Mouse (Mus musculus): ENCODE results near the gene Spred1.

Gene Spred1

DNA sequence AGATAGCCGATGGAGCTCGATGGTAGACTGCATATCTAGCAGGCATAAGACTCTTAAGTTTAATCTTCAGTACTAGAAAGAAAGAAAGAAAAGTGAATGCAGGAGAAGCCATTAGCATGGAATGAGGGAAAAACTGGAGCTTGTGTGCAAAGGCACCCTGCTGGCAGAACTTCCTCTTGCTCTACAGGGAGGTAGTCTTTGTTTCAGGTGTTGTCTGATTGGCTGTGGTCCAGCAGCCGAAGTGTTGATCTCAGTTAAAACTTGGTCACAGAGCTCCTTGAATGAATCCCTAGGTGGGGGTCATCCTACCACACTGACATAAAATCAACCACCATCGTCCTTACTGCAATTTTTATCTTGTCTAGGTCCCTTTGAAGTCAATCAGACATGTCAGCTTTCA lies 55.8 kb downstream of the Spred1 start:
- DNase-seq (ENCODE audit: extremely low read depth, low read depth), result no peak

DNA sequence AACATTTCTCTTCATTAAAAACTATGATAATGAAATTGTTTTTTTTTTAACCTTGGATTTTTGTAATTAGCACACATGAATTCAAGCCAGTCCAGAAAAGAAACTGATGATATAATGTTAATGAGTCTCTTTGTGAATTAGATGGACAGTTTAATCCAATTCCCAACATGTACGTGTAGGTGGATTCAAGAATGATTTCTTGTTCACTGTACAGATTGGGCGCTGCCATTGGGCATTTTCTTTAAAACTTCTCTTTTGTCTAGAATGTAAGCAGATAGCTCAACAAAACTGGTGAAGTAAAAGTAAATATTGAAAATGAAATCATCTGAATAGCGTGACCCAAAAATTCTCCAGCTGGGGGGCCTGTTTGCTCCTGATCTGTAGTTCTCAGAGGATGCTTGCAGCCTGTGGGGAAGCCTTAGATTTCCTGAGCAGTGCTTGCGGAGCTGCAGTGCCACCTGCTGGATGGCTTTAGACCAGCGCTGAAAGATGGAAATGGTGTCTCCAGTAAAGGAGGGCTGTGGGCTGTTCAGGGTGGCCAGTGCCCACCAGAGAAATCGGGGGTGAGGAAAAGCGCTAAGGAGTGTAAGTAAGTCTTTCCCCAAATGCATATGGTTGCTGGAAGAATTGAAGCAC lies 59.2 kb downstream of the Spred1 start:
- no peak for DNase-seq (ENCODE audit: extremely low read depth, low read depth)

DNA sequence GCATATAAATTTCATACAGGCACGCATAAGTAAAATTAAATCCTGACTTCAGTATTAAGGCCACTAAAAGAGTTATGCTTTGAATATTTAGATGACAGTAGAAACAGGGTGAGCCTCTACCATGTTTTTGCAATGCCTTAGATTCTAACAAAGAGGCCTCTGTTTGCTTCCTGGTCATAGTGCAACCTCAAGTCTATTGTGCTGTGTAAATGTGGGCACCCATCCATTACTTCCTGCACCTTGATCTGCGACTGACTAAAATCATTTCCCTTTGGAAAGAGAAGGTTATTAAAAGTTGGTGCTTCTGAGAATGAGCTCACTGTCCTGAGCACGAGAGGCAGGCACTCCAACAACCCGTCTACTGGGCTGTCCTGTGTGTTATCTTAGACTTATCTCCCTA lies 64.4 kb downstream of the Spred1 start:
- no peak for DNase-seq (ENCODE audit: extremely low read depth, low read depth)

DNA sequence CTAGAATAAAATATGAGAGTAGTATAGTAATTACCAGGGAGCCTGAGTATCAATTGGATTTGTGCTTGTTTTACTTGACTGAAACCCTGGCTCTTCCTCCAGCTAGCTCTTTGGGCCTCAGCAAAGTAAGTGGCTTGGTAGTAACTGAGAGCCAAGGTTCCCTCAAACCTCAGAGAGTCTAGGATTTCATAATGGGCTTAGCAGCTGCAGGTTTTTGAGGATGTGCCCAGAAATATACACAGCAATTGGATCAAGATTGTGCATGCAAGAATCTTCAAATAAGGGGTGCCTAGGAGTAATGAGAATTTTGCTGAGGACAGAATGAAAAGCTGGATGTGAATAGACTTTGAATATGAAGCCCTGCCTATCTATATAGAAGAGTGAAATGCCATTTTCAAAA lies 69.7 kb downstream of the Spred1 start:
- no peak for DNase-seq (ENCODE audit: extremely low read depth, low read depth)

DNA sequence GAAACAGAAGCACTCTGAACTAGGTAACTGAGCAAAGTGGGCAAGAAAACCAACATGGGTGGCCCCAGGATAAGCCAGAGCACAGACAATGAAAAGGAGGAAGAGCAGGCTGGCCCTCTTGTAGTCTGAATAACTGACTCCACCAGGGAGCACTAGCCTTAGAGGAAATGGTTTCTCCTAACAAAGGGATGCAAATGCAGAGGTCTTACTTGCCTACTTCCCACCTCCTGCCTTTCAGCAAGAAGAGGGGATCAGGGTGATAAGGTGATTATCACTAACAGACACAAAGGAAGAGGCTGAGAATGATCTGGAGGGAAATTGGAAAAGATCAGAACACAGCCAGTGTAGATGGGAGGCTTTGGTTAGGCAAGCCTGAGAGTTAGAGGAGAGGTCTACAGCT lies 73.1 kb downstream of the Spred1 start:
- no peak for DNase-seq (ENCODE audit: extremely low read depth, low read depth)

DNA sequence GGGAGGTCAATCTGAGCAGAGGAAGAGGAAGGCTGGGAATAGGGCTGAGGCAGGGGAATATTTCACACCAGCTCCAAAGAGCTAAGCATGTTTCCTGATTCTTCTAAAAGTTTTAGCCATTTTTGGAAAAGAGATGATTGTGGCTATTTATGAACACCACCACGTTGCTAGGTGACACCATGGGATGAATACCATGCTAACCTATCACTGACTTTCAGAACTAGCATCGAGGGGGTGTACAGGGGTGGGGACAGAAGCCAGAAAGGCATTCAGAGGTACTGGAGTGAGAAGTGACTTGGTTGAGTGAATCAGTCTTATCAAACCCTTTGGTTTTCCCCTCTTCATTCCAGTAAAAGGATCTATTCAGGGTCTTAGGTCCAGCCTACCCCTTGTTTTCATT lies 74.0 kb downstream of the Spred1 start:
- no peak for DNase-seq (ENCODE audit: extremely low read depth, low read depth)

DNA sequence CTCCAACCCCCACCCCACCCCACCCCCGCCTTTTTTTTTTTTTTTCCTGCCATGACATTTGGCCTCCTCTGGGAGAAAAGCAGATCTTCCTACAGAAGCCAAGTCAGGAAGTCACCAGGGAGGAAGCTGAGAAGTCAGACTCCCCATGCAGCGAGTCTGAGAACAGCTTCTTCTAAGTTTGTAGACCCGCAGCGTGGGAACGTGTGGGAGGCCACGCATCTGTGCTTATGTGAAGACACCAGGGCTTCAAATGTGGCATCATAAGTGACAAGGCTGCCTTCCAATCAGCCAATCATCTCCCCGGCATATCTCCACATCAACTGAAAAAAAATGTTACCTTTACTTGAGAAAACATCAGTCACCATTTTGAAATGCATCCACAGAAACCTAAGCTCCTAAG lies 74.4 kb downstream of the Spred1 start:
- DNase-seq (ENCODE audit: extremely low read depth, low read depth), result no peak

DNA sequence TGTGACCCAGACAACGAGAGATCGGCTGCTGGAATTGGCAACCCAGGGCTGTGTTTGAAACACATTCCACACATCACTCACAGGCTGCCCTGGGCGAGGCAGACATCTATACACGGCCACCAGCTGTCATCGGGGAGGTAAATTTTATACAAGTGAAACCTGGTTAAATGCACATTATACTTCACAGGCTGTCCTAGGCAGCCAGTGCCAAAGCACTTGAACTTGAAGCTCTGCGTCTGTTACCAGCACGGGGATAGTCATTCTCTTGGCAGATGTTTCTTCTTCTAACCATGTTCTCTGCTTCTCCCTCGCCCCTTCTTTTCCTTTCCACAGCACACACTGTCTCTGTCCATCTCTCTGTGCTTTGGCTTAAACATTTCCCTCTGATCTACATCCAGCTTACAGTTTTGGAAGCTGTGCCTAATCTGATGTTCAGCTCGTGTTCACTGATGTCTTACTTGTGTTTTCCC lies 79.7 kb downstream of the Spred1 start:
- no peak for DNase-seq (ENCODE audit: extremely low read depth, low read depth)

DNA sequence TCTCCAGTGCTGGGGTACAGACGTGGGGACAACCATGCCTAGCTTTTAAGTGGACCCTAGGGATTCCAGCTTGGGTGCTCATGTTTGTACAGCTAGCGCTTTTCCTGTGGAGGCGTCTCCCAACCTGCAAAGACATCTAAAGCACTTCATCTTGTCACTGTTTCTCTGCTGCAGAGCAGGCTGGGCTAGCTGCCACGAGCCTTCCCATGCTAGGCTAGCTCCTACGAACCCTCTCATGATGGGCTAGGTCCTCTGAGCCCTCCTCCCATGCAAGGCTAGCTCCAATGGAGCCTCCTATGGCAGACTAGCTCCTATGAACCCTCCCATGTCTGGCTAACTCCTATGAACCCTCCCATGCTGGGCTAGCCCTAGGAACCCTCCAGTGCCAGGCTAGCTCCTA lies 82.2 kb downstream of the Spred1 start:
- no peak for DNase-seq (ENCODE audit: extremely low read depth, low read depth)

DNA sequence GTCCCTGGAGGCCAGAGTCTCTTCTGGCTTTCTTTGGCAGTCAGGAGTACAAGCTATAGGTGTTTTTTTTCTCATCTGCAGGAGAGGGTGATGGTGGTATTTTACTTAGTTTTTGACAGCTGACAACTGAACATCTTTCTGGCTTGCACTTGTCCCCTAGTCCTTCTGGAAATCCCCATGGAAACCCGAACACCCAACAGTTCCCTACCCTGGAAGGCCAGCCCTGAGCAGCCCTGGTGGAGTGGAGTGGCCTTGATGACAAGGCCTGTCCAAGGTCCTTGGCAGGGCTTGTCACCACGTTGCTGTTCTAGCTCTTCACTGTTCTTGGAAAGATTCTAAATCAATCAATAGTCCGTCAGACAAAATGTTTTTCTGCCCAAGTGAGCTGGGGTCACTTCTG lies 83.4 kb downstream of the Spred1 start:
- DNase-seq (ENCODE audit: extremely low read depth, low read depth), result no peak

DNA sequence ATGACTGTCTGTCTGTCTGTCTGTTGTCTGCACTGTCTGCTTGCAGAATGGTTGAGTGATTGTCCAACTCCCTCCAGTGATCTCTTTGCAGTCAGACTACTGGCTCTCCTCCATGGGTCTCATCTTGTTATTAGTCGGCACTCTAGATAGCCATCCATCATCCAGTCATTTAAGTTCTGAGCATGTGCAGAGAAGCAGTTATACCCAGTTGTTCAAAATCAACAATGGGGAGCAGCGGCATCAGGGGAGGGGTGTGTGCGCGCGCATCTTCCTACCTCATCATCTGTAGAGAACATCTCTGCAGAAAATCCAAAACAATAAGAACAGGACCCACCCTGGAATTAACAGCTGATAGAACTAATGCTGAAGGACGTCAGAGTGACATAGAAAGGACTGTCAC lies 83.9 kb downstream of the Spred1 start:
- no peak for DNase-seq (ENCODE audit: extremely low read depth, low read depth)

DNA sequence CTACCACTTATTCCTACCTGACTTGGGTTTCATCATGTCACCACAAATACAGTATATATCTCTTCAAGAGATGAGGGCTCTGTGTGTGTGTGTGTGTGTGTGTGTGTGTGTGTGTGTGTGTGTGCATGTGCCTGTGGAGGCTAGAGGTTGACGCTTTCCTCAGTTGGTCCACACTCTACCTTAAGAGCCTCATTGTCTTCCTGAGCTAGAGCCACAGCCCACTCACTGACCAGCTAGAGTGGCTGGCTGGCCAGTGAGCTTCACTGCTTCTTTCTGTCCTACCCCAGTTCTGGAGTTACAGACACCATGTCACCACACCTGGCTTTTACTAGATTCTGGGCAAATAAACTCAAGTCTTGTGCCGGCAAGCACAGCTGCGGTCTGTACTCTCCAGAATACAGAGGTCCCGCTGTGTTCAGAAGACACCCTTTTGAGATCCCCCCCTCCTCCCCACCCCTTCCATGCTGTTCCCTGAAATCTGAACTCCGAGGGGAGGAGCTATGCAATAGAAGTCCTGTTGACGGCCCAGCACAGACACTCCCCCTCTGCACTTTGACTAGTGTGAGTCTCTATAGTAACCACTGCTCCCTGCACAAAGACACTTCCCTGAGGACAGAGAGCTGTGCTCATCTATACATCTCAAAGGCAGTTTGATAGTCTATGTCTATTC lies 89.4 kb downstream of the Spred1 start:
- no peak for DNase-seq (ENCODE audit: extremely low read depth, low read depth)

DNA sequence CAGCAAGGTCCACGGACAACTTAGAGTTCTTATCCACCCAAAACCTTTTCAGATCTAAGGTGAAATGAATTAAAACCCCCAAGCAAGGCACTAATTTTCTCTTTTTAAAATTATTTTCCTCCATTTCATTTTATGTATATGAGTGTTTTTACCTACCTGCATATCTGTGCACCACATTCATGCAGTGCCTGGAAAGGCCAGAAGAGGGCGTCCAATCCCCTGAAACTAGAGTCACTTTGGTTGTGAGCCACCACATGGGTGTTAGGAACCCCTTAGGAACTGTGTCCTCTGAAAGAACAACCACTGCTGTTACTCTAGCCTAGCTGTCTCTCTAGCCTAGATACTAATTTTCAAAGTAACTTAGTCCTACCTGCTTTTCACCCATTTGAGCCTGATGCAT lies 95.0 kb downstream of the Spred1 start:
- DNase-seq (ENCODE audit: extremely low read depth, low read depth), result peak; percentile 14

DNA sequence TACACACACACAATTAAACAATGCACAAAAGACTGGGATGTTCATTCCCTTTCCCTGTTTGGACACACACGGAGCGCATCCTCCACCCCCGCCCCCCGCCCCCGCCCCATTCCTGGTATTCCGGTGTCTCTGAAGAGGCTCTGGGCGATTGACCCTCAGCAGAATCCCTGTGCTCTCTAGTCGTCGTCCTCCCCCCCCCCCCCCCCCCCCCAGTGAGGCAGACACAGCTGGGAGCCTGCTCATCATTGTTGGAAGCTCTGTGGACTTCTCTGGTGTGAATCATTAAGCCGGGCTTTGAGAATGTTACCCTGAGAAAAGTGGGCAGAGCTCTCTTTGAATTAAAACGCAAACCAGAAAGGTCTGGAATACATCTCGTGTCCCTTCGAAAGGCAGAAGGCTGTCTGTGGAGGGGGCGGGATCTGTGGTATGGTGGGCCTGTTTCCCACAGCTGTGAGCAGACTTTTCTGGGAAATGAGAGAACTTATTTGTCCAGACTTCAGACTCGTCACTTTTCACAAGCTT lies 96.6 kb downstream of the Spred1 start:
- DNase-seq (ENCODE audit: extremely low read depth, low read depth), result no peak

DNA sequence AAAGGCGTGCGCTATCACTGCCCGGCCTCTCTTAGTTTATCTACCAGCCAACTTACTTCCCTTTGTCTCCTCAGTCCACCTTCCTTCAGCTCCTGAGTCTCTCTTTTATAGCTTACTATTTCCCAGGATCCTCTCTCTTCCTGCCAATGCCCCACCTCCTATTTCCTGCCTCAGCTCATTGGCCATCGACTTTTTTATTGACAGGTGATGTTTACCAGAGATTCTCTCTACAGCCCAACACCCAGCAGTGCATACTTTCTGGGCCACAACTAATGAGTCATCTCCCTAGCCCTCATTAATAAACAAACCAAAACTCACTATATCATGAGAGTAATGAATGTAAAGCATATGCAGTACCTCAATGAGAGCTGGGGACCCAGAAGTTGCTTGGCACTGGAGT lies 98.4 kb downstream of the Spred1 start:
- DNase-seq (ENCODE audit: extremely low read depth, low read depth), result peak; percentile 10

DNA sequence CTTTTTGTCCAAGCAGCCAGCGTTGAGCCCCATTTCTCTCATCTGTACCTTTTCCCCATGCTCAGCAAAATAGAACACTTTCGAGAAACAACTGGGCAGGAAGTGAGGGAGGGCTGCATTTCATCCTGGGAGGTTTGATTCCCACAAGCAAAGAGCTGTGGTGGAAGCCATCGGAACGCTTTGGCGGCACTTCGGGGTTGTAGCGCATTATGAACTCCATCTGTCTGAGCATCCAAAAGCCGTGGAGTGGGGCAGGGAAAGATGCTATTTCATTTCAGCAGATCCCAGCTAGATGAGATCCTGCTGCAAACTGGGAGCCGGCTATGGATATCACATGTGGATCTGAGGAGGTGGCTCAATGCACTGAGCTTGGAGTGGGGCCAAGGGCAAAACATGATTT lies 101.5 kb downstream of the Spred1 start:
- no peak for DNase-seq (ENCODE audit: extremely low read depth, low read depth)

DNA sequence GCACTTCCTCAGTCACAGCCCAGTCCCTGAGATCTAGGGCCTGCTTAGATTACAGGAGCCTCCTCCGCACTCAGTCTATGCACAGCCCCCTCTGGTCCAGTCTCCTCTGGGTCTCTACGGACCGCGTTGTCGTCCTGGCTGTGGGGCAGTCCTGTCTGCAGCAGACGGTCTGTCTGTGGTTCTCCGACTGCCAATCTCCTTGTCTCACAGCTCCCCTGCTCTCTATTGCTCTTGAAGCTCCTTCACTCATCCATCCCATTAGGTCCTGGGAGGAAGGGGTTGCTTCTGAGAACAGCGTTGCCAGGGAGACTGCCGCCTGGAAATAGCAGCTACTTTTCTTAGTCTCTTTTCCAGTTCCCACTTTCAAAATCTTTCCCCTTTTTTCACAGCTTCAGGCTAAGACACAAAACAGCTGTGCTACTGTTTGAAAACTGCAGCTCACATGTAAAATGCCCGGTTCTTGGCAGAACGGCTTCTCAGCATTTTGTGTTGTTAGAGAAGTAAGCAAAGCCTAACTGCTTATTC lies 107.5 kb downstream of the Spred1 start:
- no peak for DNase-seq (ENCODE audit: extremely low read depth, low read depth)

DNA sequence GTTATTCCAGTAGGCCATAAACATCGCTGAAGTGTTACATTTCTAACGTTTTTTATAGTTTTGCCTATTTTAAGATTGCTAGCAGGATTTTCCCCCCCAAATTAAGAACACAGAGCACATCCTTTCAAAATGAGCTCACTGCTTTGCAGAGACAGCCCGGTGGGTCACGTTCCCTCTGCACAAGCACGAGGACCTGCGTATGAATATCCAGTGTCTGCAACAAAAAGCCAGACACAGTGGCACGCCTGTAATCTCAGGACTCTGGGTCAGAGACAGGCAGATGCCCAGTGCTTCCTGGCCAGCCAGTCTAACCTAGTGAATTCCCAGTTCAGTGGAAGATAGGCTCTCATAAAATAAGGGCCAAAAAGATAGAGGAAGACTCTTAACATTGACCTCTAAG lies 109.1 kb downstream of the Spred1 start:
- DNase-seq (ENCODE audit: extremely low read depth, low read depth), result no peak

DNA sequence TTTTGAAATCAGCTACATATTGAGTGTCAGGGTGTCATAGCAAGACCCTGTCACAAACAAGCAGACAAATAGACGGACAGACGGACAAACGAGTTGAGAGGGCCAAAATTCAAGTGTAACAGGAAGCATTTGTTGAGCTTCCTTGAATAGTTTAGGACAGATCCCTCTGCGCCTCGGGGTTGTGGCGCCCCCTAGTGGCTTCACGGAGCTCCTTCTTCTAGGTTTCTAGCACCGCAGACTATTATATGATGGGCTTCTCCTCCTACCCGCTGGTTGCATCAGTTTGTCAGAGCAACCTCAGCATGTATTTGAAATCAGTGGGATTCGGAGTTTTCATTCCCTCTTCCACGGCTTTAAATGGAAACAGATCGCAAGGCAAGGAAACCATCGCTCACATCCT lies 110.1 kb downstream of the Spred1 start:
- peak; percentile 59 for DNase-seq (ENCODE audit: extremely low read depth, low read depth)
